Mouse (Mus musculus): ENCODE results near the gene Ly6g5c. TPM values are rescaled to one million over a fixed set of nuclear protein-coding genes. Genes with fewer than 3 reads are reported as not detected.

Ly6g5c gene
- total and polyA plus RNA-seq, 3 experiments: not detected

DNA sequence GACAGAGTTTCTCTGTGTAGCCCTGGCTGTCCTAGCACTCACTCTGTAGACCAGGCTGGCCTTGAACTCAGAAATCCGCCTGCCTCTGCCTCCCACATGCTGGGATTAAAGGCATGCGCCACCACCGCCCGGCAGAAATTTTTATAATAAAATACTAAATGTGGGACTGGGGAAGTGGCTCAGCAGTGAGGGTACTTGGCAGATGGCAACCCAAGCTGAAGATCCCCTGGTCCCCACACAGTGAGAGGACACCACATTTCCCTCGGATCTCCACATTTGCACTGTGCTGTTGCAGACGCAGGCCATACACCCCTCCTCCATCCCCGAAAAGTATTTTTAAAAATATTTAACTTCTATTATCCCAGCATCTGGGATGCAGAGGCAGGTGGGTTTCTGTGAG lies 25.4 kb downstream of the Ly6g5c start:
- in situ Hi-C loops (cut with MboI; ENCODE audit: low pct_ligation_motif_present, low pct_unique_long_range_greater_than_20kb, low sequenced_read_pairs) (no loop called here), dilution Hi-C loops (cut with MboI; ENCODE audit: extremely low pct_ligation_motif_present, extremely low pct_unique_long_range_greater_than_20kb, low sequenced_read_pairs) (no loop called here)
- no peak overlapping the region for H3K9ac ChIP-seq (ENCODE audit: insufficient read depth, low read depth)
- H3K36me3 ChIP-seq (replicated peaks in 1 of 2; ENCODE audit: control insufficient read depth in 1 of 2, insufficient read depth in 1 of 2, low read length in 1 of 2): peaks cover 11 to 41% of the 10 kb centered on the region in 2 experiments
- H3K79me2 ChIP-seq (replicated peaks; ENCODE audit: control insufficient read depth, extremely low read depth, insufficient read depth, poor library complexity, severe bottlenecking): peaks cover 32% of the 10 kb centered on the region
- H3K27me3 ChIP-seq (replicated peaks): no peaks in the 10 kb centered on the region
- no peaks in the 10 kb centered on the region for H3K9me3 ChIP-seq (replicated peaks; ENCODE audit: low read length)
- DNase-seq (ENCODE audit: extremely low read depth): no peak
- TF ChIP-seq KAT2A (IDR thresholded peaks at IDR 0.05; ENCODE audit: insufficient replicate concordance, low read length) (no peak), NRF1 (IDR thresholded peaks at IDR 0.05; ENCODE audit: low read depth, low read length) (no peak), USF1 (IDR thresholded peaks at IDR 0.05; ENCODE audit: low read depth, low read length) (no peak)
- H3K4me1 ChIP-seq (ENCODE audit: control insufficient read depth in 1 of 2, insufficient read depth in 2 of 2): peaks cover 0 to 19% of the 10 kb centered on the region in 2 experiments; a peak in 2 of 4 replicates
- no peak overlapping the region for H3K4me2 ChIP-seq (ENCODE audit: insufficient read depth, low read depth, poor library complexity, severe bottlenecking)
- no peak overlapping the region for H3K4me3 ChIP-seq (replicated peaks in 1 of 3; ENCODE audit: low read depth in 2 of 3, low read length in 2 of 3, poor library complexity in 1 of 3)
- no peak overlapping the region for H3K27ac ChIP-seq (ENCODE audit: insufficient read depth, low read depth)

DNA sequence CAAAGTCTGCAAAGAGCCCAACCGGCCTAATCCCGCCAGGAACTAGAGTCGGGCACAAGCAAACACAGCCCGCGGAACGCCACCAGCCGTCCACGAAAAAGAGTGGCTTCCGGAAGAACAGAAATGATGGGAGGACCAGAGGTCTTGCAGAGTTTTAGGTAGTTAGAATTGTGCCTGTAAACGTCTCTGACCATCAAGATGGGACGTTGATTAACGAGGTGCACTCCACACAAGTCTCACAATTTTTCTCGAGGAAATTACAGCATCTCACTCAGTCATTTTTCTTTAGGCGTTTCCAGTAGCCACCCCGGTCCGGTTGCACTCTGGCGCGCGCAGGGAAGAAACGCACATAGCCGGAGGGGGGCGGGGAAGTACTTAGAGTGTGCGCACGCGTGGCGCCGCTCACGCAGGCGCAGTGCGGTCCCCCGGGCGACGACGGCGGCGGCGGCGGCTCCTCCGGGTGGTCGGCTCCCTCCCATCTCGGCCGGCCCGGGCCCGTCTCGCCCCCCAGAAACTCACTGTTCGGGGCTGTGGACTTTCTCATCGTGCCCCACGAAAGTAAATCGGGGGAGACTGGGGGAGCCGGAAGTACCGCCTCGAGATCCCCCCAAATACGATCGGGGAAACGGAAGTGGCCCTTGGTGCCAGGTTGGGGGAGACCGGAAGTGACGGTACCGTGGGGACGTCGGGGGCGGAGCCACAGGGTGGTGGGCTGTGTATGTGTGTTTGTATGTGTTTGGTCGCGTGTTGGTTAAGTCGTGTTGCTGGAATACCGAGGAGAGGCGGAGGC lies 26.9 kb downstream of the Ly6g5c start, which contains the start of gene Bag6:
TSS of gene Bag6 (plus strand) at position 378 of the 790 bp plus-strand sequence.
- no peaks in the 10 kb centered on the region for H3K9me3 ChIP-seq (replicated peaks; ENCODE audit: low read length)
- H3K4me1 ChIP-seq (ENCODE audit: control insufficient read depth in 1 of 2, insufficient read depth in 2 of 2): peaks cover 0 to 19% of the 10 kb centered on the region in 2 experiments; a peak in 2 of 4 replicates
- H3K27ac ChIP-seq (ENCODE audit: insufficient read depth, low read depth): peak within 1 kb of the TSS; percentile 74
- peak within 1 kb of the TSS; percentile 80 for H3K9ac ChIP-seq (ENCODE audit: insufficient read depth, low read depth)
- H3K79me2 ChIP-seq (replicated peaks; ENCODE audit: control insufficient read depth, extremely low read depth, insufficient read depth, poor library complexity, severe bottlenecking): peaks cover 45% of the 10 kb centered on the region
- no peaks in the 10 kb centered on the region for H3K27me3 ChIP-seq (replicated peaks)
- H3K4me3 ChIP-seq (replicated peaks in 1 of 3; ENCODE audit: low read depth in 2 of 3, low read length in 2 of 3, poor library complexity in 1 of 3): peak within 1 kb of the TSS; percentile 83 to 95 (median 91)
- dilution Hi-C loops (cut with MboI; ENCODE audit: extremely low pct_ligation_motif_present, extremely low pct_unique_long_range_greater_than_20kb, low sequenced_read_pairs): no loop called here
- peak; percentile 95 for DNase-seq (ENCODE audit: extremely low read depth)
- peak within 1 kb of the TSS; percentile 95 for H3K4me2 ChIP-seq (ENCODE audit: insufficient read depth, low read depth, poor library complexity, severe bottlenecking)
- peaks cover 21 to 46% of the 10 kb centered on the region in 2 experiments for H3K36me3 ChIP-seq (replicated peaks in 1 of 2; ENCODE audit: control insufficient read depth in 1 of 2, insufficient read depth in 1 of 2, low read length in 1 of 2)
- in situ Hi-C loops (cut with MboI; ENCODE audit: low pct_ligation_motif_present, low pct_unique_long_range_greater_than_20kb, low sequenced_read_pairs): no loop called here
- TF ChIP-seq ZKSCAN1 (IDR thresholded peaks at IDR 0.05; ENCODE audit: borderline replicate concordance, low read depth, low read length): no peak
- TF ChIP-seq NELFE (IDR thresholded peaks at IDR 0.05; ENCODE audit: low read depth, low read length): no peak; the same call in 1 of the 2 replicates
- no peak for TF ChIP-seq ZNF384 (IDR thresholded peaks at IDR 0.05; ENCODE audit: low read depth, low read length)
- peak; percentile 76 for TF ChIP-seq MXI1 (IDR thresholded peaks at IDR 0.05; ENCODE audit: low read depth, low read length)
- TF ChIP-seq HCFC1 (IDR thresholded peaks at IDR 0.05; ENCODE audit: low read depth, low read length): peak; percentile 91
- TF ChIP-seq UBTF (IDR thresholded peaks at IDR 0.05; ENCODE audit: low read depth, low read length): no peak
- peak; percentile 76; the same call in 1 of the 2 replicates for TF ChIP-seq SIN3A (IDR thresholded peaks at IDR 0.05; ENCODE audit: low read length)
- TF ChIP-seq RAD21 (IDR thresholded peaks at IDR 0.05; ENCODE audit: low read depth, low read length): no peak
- peak; percentile 86 for TF ChIP-seq TBP (conservative IDR thresholded peaks at IDR 0.05; ENCODE audit: low read depth, low read length)
- peak; percentile 91 for TF ChIP-seq MYC (IDR thresholded peaks at IDR 0.05; ENCODE audit: low read depth, low read length)
- TF ChIP-seq POLR2AphosphoS2 (IDR thresholded peaks at IDR 0.05; ENCODE audit: low read depth, low read length): peak; percentile 61; the same call in 1 of the 2 replicates
- TF ChIP-seq JUND (conservative IDR thresholded peaks at IDR 0.05; ENCODE audit: low read depth, low read length): peak; percentile 61
- no peak for TF ChIP-seq USF1 (IDR thresholded peaks at IDR 0.05; ENCODE audit: low read depth, low read length)
- TF ChIP-seq RCOR1 (conservative IDR thresholded peaks at IDR 0.05; ENCODE audit: low read depth, low read length): no peak; the same call in 1 of the 2 replicates
- peak; percentile 92 for TF ChIP-seq NRF1 (IDR thresholded peaks at IDR 0.05; ENCODE audit: low read depth, low read length)
- TF ChIP-seq GABPA (IDR thresholded peaks at IDR 0.05; ENCODE audit: insufficient replicate concordance, low read depth, low read length): no peak; the same call in 1 of the 2 replicates
- peak; percentile 100 for TF ChIP-seq MAX (IDR thresholded peaks at IDR 0.05; ENCODE audit: low read length)
- TF ChIP-seq SMC3 (IDR thresholded peaks at IDR 0.05; ENCODE audit: low read depth, low read length): no peak; the same call in 1 of the 2 replicates
- 0 out of 2 replicates have a peak, but pooled peaks have one; percentile 13 for TF ChIP-seq ETS1 (conservative IDR thresholded peaks at IDR 0.05; ENCODE audit: low read depth, low read length)
- TF ChIP-seq MAFK (IDR thresholded peaks at IDR 0.05; ENCODE audit: insufficient replicate concordance, low read length): no peak
- TF ChIP-seq MAZ (IDR thresholded peaks at IDR 0.05; ENCODE audit: low read depth, low read length): no peak; the same call in 1 of the 2 replicates
- TF ChIP-seq TCF12 (IDR thresholded peaks at IDR 0.05; ENCODE audit: low read depth, low read length): peak; percentile 80
- peak in 1 of 2 experiments; percentile 42; a peak in 2 of 4 replicates for TF ChIP-seq CTCF (conservative IDR thresholded peaks at IDR 0.05 in 1 of 2, IDR thresholded peaks at IDR 0.05 in 1 of 2; ENCODE audit: low read depth in 2 of 2, low read length in 2 of 2)
- TF ChIP-seq POLR2A (IDR thresholded peaks at IDR 0.05; ENCODE audit: low read depth, low read length): peak; percentile 71
- TF ChIP-seq PAX5 (IDR thresholded peaks at IDR 0.05; ENCODE audit: low read length): no peak
- TF ChIP-seq JUN (IDR thresholded peaks at IDR 0.05; ENCODE audit: insufficient read depth, low read depth, low read length): no peak
- peak; percentile 74 for TF ChIP-seq MEF2A (IDR thresholded peaks at IDR 0.05; ENCODE audit: borderline replicate concordance, low read depth, low read length)
- peak; percentile 30; the same call in 1 of the 2 replicates for TF ChIP-seq BHLHE40 (IDR thresholded peaks at IDR 0.05; ENCODE audit: low read depth, low read length)
- TF ChIP-seq KAT2A (IDR thresholded peaks at IDR 0.05; ENCODE audit: insufficient replicate concordance, low read length): peak; percentile 90; the same call in 1 of the 2 replicates
- peak; percentile 94; the same call in 1 of the 2 replicates for TF ChIP-seq E2F4 (IDR thresholded peaks at IDR 0.05; ENCODE audit: insufficient replicate concordance, low read depth, low read length)
